Mouse (Mus musculus): ENCODE measurements around the gene Slc9a9. TPM values are rescaled to one million over a fixed set of nuclear protein-coding genes. Genes with fewer than 3 reads are reported as not detected.

Gene Slc9a9
- polyA plus RNA-seq, 1 experiment from 2014 or later: 2.2 TPM

DNA sequence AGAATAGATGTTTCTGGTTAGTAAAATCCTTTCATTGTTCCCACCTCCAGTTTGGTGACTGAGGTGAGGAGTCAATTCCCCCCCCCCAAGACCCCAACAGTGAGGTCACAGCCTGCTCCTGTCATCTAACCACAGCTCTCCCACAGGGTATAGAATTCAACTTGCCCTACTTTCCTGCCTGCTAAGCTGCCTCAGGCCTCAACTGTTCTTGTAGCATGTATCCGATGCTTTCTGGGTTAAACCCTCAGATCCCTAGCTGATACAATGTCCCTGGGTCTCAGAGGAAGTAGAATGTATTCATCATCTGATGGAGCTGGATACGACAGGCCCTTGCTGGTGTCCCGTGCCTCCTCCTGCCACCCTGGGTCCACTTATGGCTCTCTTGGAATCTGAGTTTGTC, 408.9 kb downstream of the Slc9a9 start:
- Histone ChIP-seq H3K9me3 (no peaks in the 10 kb centered on the region), H3K4me2 (no peak overlapping the region), H3K27me3 (no peaks in the 10 kb centered on the region), H3K36me3 (no peaks in the 10 kb centered on the region), H3K27ac (no peak overlapping the region), H3K9ac (replicated peaks) (no peak overlapping the region), H3K4me1 (replicated peaks) (peaks cover 7% of the 10 kb centered on the region), H3K4me3 (replicated peaks) (no peak overlapping the region)
- no peak for ATAC-seq (ENCODE audit: insufficient number of reproducible peaks, insufficient read depth, low FRiP score, low TSS enrichment, low read depth)
- WGBS: 70% methylated on average over 3 of the region's 3 CpGs

DNA sequence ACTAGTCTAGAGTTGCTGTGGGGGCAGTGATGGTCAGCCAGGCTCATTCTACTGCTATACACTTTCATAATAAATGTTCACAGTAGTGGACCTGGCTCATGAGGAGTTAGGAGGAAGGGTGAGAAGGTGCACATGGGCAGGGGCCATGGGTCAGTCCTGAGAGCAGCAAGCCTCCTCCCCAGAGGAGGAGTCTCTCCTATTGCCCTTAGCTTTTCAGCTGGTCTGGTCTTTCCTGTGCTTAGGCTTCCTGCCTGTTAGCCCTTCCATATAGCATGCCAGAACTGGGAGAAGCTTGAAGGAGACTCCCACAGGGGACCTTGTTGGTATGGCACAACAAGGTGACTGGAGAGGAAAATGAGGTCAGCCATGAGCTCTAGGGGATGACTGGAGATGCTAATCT, 410.2 kb downstream of the Slc9a9 start:
- no peak overlapping the region for H3K4me3 ChIP-seq (replicated peaks)
- H3K27me3 ChIP-seq: no peaks in the 10 kb centered on the region
- no peak overlapping the region for H3K9ac ChIP-seq (replicated peaks)
- no peak overlapping the region for H3K27ac ChIP-seq
- no peak overlapping the region for H3K4me2 ChIP-seq
- no peaks in the 10 kb centered on the region for H3K36me3 ChIP-seq
- no peaks in the 10 kb centered on the region for H3K9me3 ChIP-seq
- peaks cover 4% of the 10 kb centered on the region for H3K4me1 ChIP-seq (replicated peaks)
- no peak for ATAC-seq (ENCODE audit: insufficient number of reproducible peaks, insufficient read depth, low FRiP score, low TSS enrichment, low read depth)

DNA sequence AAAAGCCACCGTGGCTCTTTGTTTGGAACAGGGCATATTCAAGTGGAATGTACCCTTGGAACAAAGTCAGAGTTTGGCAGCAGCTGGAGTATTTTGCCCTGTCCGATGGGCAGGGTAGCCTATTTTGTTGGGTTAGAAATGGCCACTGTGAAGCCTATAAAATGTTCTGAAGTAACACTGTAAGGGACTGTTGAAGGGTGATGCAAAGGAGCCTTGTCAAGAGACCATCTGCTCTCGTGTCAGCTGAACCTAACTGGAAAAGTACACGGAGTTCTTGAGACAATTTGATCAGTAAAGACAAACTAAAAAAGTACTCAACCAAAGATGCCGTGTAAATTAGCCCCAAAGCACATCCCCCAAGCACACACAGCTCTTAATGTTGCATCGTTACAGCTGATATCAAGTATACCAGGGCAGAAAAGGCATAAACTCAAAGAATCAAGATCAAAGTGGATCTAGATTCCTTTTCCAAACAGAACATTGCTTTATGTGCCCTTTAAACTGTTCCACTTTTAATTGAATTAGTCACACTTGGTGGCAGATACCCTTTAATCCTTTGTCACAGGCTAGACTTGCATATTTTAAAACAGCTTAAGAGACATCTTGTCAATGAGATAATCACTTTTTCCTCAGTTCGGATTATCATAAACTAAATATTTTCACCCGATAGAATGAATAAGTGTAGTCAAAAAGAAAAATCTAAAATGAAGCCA, 416.6 kb downstream of the Slc9a9 start:
- H3K4me2 ChIP-seq: no peak overlapping the region
- ATAC-seq (ENCODE audit: insufficient number of reproducible peaks, insufficient read depth, low FRiP score, low TSS enrichment, low read depth): no peak
- no peak overlapping the region for H3K4me3 ChIP-seq (replicated peaks)
- no peak overlapping the region for H3K9ac ChIP-seq (replicated peaks)
- peaks cover 4% of the 10 kb centered on the region; the same call in 1 of the 2 replicates for H3K4me1 ChIP-seq (replicated peaks)
- no peaks in the 10 kb centered on the region for H3K27me3 ChIP-seq
- no peaks in the 10 kb centered on the region for H3K36me3 ChIP-seq
- 71% methylated on average over 8 of the region's 8 CpGs for WGBS
- H3K27ac ChIP-seq: no peak overlapping the region
- no peaks in the 10 kb centered on the region for H3K9me3 ChIP-seq

DNA sequence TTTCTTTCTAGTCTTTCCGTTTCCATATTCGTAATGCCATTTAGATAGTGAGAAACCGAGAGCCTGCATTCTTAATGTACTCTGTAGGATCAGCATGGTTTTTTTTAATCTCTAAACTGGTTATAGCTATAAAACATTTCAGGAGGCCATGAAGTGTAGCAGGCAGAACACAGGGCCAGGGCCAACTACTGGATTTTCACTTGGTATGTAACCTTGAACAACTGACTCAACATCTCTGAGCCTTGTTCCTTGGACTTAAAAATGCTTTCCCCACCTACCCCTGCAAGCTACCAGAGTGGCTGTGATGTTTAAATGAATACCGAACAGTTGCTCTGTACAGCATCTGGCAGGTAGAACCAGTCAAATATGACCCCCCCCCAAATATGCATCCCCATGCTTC, 418.5 kb downstream of the Slc9a9 start:
- Histone ChIP-seq H3K9ac (replicated peaks) (no peak overlapping the region), H3K36me3 (no peaks in the 10 kb centered on the region), H3K4me3 (replicated peaks) (no peak overlapping the region), H3K9me3 (no peaks in the 10 kb centered on the region), H3K4me1 (replicated peaks) (peaks cover 4% of the 10 kb centered on the region; the same call in 1 of the 2 replicates), H3K4me2 (no peak overlapping the region), H3K27ac (no peak overlapping the region), H3K27me3 (no peaks in the 10 kb centered on the region)
- 88% methylated on average over 4 of the region's 4 CpGs for WGBS
- no peak for ATAC-seq (ENCODE audit: insufficient number of reproducible peaks, insufficient read depth, low FRiP score, low TSS enrichment, low read depth)

DNA sequence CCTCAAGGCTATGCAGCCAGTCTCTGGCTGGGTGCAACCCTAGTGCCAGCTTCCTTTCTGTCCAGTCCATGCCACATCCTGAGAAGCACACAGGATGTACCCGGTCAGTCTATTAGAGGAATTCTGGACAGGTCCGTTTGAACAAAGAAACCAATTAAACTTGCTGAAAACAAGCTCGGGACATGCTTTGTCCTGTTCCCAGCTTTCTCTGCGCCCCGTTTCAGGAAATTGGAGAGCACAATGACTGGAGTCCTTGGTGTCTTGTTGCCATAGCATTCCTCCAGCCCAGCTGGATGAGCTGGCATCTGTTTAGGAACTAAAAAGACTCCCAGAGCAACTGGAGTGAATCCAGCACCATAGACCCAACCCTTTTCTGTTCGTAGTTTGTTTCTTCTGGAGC, 419.3 kb downstream of the Slc9a9 start:
- Histone ChIP-seq H3K27ac (no peak overlapping the region), H3K9ac (replicated peaks) (no peak overlapping the region), H3K27me3 (no peaks in the 10 kb centered on the region), H3K4me2 (no peak overlapping the region), H3K9me3 (no peaks in the 10 kb centered on the region), H3K4me3 (replicated peaks) (no peak overlapping the region), H3K4me1 (replicated peaks) (peaks cover 4% of the 10 kb centered on the region; the same call in 1 of the 2 replicates), H3K36me3 (no peaks in the 10 kb centered on the region)
- ATAC-seq (ENCODE audit: insufficient number of reproducible peaks, insufficient read depth, low FRiP score, low TSS enrichment, low read depth): no peak
- WGBS: 66% methylated on average over 6 of the region's 6 CpGs

DNA sequence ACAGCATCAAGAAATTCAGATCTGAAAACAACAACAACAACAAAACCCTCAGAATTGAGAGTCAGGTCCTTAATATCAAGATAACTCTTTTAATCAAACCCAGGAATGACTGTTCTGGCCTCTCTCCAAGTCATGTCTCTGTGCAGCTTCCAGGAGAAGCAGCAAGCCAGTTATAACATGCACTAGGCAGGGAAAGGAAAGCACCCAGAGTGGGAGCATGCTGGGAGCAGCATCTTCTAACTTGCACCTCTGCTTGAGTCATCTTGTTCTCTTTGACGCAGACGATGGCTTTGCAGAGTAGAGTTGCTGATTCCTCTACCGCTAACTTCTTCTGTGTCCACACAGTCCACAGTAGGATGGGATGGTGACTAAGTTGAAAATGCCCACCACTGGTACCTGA, 426.8 kb downstream of the Slc9a9 start:
- Histone ChIP-seq H3K9me3 (no peaks in the 10 kb centered on the region), H3K4me3 (replicated peaks) (no peak overlapping the region), H3K9ac (replicated peaks) (no peak overlapping the region), H3K36me3 (no peaks in the 10 kb centered on the region), H3K27me3 (no peaks in the 10 kb centered on the region), H3K4me2 (no peak overlapping the region), H3K27ac (no peak overlapping the region), H3K4me1 (replicated peaks) (no peaks in the 10 kb centered on the region)
- no peak for ATAC-seq (ENCODE audit: insufficient number of reproducible peaks, insufficient read depth, low FRiP score, low TSS enrichment, low read depth)
- 93% methylated on average over 3 of the region's 3 CpGs for WGBS

DNA sequence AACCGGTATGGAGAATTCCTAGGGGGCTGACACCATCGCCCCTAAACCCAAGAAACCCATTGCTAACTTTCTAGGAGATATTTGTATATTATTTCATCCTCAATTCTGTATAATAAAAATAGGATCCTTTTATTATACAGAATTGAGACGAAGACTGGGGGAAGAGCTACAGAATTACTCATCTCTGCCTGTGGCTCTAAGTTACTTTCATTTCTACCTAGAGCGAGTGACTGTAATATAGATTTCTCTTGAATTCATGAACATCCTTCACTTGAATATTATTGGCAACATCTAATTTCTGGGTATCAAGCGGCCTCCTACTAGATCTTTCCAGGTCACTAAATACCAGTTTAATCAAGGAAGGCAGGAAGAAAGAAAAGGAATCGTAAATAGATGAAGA, 436.1 kb downstream of the Slc9a9 start:
- Histone ChIP-seq H3K9ac (replicated peaks) (no peak overlapping the region), H3K9me3 (no peaks in the 10 kb centered on the region), H3K36me3 (no peaks in the 10 kb centered on the region), H3K27ac (no peak overlapping the region), H3K27me3 (no peaks in the 10 kb centered on the region), H3K4me1 (replicated peaks) (no peaks in the 10 kb centered on the region), H3K4me2 (no peak overlapping the region), H3K4me3 (replicated peaks) (no peak overlapping the region)
- 92% methylated on average over 6 of the region's 6 CpGs for WGBS
- no peak for ATAC-seq (ENCODE audit: insufficient number of reproducible peaks, insufficient read depth, low FRiP score, low TSS enrichment, low read depth)

DNA sequence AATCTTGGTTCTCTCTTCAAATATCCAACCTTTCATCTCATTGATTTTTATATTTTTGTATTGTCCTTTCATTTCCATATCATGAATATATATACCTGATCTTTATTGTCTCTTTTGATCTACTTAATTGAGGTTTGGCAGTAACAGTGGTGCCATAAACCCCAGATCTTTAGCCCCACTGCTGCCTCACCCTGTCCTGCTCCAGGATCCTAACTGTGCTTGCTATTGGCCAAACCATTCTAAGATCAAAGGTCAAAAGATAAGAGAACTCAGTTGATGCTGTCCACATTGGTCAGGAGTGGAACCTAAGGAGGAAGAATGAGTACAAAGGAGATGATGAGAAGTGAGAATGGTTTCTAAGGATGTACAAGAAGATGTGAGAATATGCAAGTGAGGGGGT, 440.1 kb downstream of the Slc9a9 start:
- Histone ChIP-seq H3K36me3 (no peaks in the 10 kb centered on the region), H3K4me2 (no peak overlapping the region), H3K27me3 (no peaks in the 10 kb centered on the region), H3K9me3 (no peaks in the 10 kb centered on the region), H3K9ac (replicated peaks) (no peak overlapping the region), H3K4me3 (replicated peaks) (no peak overlapping the region), H3K4me1 (replicated peaks) (no peaks in the 10 kb centered on the region), H3K27ac (no peak overlapping the region)
- ATAC-seq (ENCODE audit: insufficient number of reproducible peaks, insufficient read depth, low FRiP score, low TSS enrichment, low read depth): no peak

DNA sequence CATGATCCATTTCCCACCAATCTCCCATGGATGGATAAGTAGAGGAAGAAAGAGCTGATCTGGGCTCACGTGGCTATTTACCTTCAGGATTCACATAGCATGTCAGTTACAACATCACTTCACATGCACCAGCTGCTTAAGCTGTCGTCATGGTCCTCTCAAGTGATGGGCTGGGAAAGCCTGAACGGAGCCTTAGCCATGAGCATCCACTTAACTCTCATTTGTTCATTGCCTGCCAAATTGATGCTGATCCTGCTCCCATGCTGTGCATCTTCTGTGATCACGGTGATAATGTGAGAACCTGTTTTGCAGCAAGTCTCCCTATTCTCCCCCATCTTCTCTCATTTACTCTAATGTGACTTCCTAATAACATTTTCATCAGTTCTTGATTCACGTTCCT, 441.1 kb downstream of the Slc9a9 start:
- Histone ChIP-seq H3K4me2 (no peak overlapping the region), H3K36me3 (no peaks in the 10 kb centered on the region), H3K27ac (no peak overlapping the region), H3K9ac (replicated peaks) (no peak overlapping the region), H3K4me1 (replicated peaks) (no peaks in the 10 kb centered on the region), H3K27me3 (no peaks in the 10 kb centered on the region), H3K4me3 (replicated peaks) (no peak overlapping the region), H3K9me3 (no peaks in the 10 kb centered on the region)
- WGBS: 73% methylated on average over 5 of the region's 5 CpGs
- ATAC-seq (ENCODE audit: insufficient number of reproducible peaks, insufficient read depth, low FRiP score, low TSS enrichment, low read depth): no peak

DNA sequence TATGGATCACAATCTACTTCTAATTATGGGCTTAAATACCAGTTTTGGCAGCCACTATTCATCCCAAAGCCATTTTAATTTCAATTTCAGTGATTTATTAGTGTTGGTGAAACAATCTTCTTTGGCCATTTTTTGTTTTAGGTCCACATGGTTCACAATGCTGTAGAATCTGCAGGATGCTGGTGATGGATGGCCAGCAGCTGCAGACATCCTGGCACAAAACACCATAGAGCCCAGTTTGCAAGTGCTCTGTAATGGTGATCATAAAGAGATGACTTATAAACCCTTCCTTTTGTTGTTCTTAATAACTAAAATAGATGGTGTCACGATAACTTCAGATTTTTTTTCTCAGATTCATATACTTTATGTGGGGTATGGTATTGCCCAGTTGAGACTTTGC, 442.0 kb downstream of the Slc9a9 start:
- no peaks in the 10 kb centered on the region for H3K9me3 ChIP-seq
- H3K9ac ChIP-seq (replicated peaks): no peak overlapping the region
- ATAC-seq (ENCODE audit: insufficient number of reproducible peaks, insufficient read depth, low FRiP score, low TSS enrichment, low read depth): no peak
- H3K4me2 ChIP-seq: no peak overlapping the region
- 0 out of 2 replicates have a peak, but pooled peaks cover 3% of the 10 kb centered on the region for H3K4me1 ChIP-seq (replicated peaks)
- 87% methylated on average over 1 of the region's 1 CpGs for WGBS
- no peaks in the 10 kb centered on the region for H3K27me3 ChIP-seq
- no peak overlapping the region for H3K4me3 ChIP-seq (replicated peaks)
- H3K36me3 ChIP-seq: no peaks in the 10 kb centered on the region
- H3K27ac ChIP-seq: no peak overlapping the region

DNA sequence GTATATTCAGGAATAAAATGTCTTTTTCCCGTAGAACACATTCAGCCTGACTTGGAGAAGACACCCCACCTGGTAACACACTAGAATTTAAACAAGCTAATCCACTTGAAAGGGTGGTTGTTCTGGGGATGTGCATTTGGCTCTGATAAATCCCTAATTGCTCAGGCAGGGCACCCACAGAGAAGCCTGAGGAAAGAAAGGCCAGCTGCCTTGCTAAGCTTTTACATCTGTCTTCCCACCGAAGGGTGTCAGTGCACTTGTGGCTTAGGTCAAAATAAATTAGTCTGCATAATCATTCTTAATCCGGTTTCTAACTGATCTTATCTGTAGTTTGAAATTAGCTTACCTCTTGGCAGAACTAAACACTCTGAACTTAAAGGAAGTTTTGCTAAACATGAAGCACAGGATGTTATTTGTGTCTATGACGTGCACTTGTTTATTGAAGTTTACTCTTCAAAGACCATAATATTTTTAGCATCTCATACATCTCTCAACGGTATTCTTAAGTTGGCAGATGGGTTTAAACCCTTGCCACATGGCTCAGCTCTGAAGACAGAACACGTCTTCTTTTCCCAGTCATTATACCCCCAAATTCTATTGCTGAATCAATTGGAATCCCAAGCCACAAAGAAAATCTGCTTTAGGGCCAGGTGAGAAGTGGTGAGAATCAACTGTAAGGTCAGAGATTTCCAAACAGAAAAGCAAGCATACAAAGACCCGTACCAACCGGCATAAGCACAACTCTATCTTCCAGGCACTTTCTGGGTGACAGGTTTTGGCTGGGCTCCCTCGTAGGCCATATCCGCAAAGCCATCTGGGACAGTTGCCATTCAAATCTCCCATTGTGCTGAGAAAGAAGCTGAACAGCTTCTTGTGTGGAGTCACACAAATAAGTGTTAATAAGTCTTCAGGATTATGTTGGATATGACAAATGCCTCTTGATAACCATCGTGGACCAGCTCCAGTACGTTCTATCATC, 443.7 kb downstream of the Slc9a9 start:
- no peaks in the 10 kb centered on the region for H3K9me3 ChIP-seq
- H3K27ac ChIP-seq: no peak overlapping the region
- H3K9ac ChIP-seq (replicated peaks): no peak overlapping the region
- no peak overlapping the region for H3K4me3 ChIP-seq (replicated peaks)
- H3K27me3 ChIP-seq: no peaks in the 10 kb centered on the region
- no peak overlapping the region for H3K4me2 ChIP-seq
- ATAC-seq (ENCODE audit: insufficient number of reproducible peaks, insufficient read depth, low FRiP score, low TSS enrichment, low read depth): no peak
- H3K4me1 ChIP-seq (replicated peaks): peaks cover 9% of the 10 kb centered on the region
- H3K36me3 ChIP-seq: no peaks in the 10 kb centered on the region
- WGBS: 65% methylated on average over 12 of the region's 12 CpGs

Data from limb, embryonic 12.5 days (tissue).